Mouse (Mus musculus) left cerebral cortex, adult 9 months (tissue): ENCODE results near the gene Taf4.

Source experiments
- DNase-seq, 2 experiments: peaks; one replicate each; pipeline ENCODE4 v3.0.0; 2022; ENCODE audit warnings: low spot score in 2 of 2

Gene Taf4

DNA sequence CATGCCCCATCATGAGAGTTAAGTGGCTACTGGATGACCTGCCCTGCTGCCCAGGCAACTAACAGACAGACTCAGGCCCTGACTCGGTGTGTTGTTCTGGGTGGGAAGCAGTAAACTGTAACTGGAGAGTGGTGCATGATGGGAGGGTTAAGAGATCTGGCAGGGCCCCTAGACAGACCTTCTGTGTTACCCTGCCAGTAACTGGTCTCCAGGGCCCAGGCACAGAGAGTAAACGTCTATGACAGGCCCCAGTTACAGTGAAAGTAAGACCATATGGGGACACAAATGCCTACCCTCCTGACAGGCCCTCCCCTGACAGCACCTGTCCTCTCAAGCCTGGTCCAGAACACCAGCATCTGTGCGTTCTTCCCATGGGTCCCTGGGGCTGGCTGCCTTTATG is 113.8 kb downstream of the Taf4 start:
- DNase-seq, result no peak
